Mouse (Mus musculus) intestine, embryonic 16.5 days (tissue): Measurements from ENCODE around the gene Adam12. TPM values are rescaled to one million over a fixed set of nuclear protein-coding genes. Genes with fewer than 3 reads are reported as not detected.

Source experiments
- ATAC-seq: fragments of 200-750 bp; cut with Nextera tagmentation; 2 replicates; pipeline ENCODE4 v1.8.0; 2017; ENCODE audit warnings: moderate TSS enrichment, moderate library complexity
- H3K27ac ChIP-seq: fragments of 300-500 bp; sonication (generic); 2 replicates; pipeline ENCODE4 v1.5.1; 2014; ENCODE audit warnings: mild to moderate bottlenecking, low read length
- H3K27me3 ChIP-seq: fragments of 300-500 bp; sonication (generic); replicated peaks from 2 replicates; pipeline ENCODE4 v1.6.1; 2014; ENCODE audit warnings: low read length, control low read depth, mixed read lengths; ENCODE audit not compliant: control insufficient read depth, insufficient read depth
- H3K36me3 ChIP-seq: fragments of 300-500 bp; sonication (generic); 2 replicates; pipeline ENCODE4 v1.6.1; 2014; ENCODE audit warnings: low read length, control low read depth; ENCODE audit not compliant: control insufficient read depth, insufficient read depth
- H3K4me1 ChIP-seq: fragments of 300-500 bp; sonication (generic); 2 replicates; pipeline ENCODE4 v1.6.1; 2014; ENCODE audit warnings: low read length, control low read depth, mixed read lengths; ENCODE audit not compliant: control insufficient read depth, insufficient read depth
- H3K4me2 ChIP-seq: fragments of 300-500 bp; sonication (generic); 2 replicates; pipeline ENCODE4 v1.6.1; 2014; ENCODE audit warnings: low read depth, low read length, control low read depth
- H3K4me3 ChIP-seq: fragments of 300-500 bp; sonication (generic); 2 replicates; pipeline ENCODE4 v1.5.1; 2014; ENCODE audit warnings: mild to moderate bottlenecking, low read length
- H3K9ac ChIP-seq: fragments of 300-500 bp; sonication (generic); 2 replicates; pipeline ENCODE4 v1.6.1; 2014; ENCODE audit warnings: low read depth, low read length
- H3K9me3 ChIP-seq: fragments of 300-500 bp; sonication (generic); 2 replicates; pipeline ENCODE4 v1.6.1; 2016; ENCODE audit warnings: low read length, control low read depth; ENCODE audit not compliant: control insufficient read depth
- WGBS: fragments of 180-500 bp; shearing (Covaris S2); extraction: QIAGEN DNeasy Blood & Tissue Kit; methylation state at CpG from one replicate; pipeline ENCODE4 v1.1.7; 2014; 5-methylcytosine and 5-hydroxymethylcytosine counted together
- polyA plus RNA-seq: library from polyadenylated mRNA; unstranded; fragments of >200 nt; fragmentation: Nextera tagmentation; extraction: Ambion mirVana; gene quantifications from 2 replicates; pipeline ENCODE4 v1.2.1, GENCODE M21; 2015

Adam12 gene
- polyA plus RNA-seq, 1 experiment from 2014 or later = 3.0 TPM

GRCm38 (mm10) chr7:134081307-134082072 is 150.5 kb downstream of the Adam12 start:
- H3K27me3 ChIP-seq = no peaks in the 10 kb centered on the region

GRCm38 (mm10) chr7:134079980-134080725 is 151.8 kb downstream of the Adam12 start:
- no peak overlapping the region for H3K27ac ChIP-seq
- no peak for ATAC-seq
- H3K4me1 ChIP-seq = 0 out of 2 replicates have a peak, but pooled peaks cover 2% of the 10 kb centered on the region
- no peaks in the 10 kb centered on the region for H3K27me3 ChIP-seq
- 75% methylated on average over 17 of the region's 17 CpGs for WGBS
- no peak overlapping the region for H3K4me3 ChIP-seq
- no peak overlapping the region for H3K4me2 ChIP-seq
- no peak overlapping the region for H3K9ac ChIP-seq
- no peaks in the 10 kb centered on the region for H3K36me3 ChIP-seq
- H3K9me3 ChIP-seq = no peaks in the 10 kb centered on the region

More at GRCm38 (mm10) chr7:134081307-134082072, 150.5 kb downstream of the Adam12 start:
- Histone ChIP-seq H3K9me3 (no peaks in the 10 kb centered on the region), H3K4me3 (no peak overlapping the region), H3K4me2 (no peak overlapping the region), H3K9ac (no peak overlapping the region), H3K27ac (no peak overlapping the region), H3K4me1 (0 out of 2 replicates have a peak, but pooled peaks cover 2% of the 10 kb centered on the region), H3K36me3 (no peaks in the 10 kb centered on the region)
- no peak for ATAC-seq
- WGBS = 67% methylated on average over 8 of the region's 8 CpGs

GRCm38 (mm10) chr7:134077684-134078083 is 154.3 kb downstream of the Adam12 start:
- H3K27ac ChIP-seq = no peak overlapping the region
- WGBS = 88% methylated on average over 4 of the region's 4 CpGs
- H3K4me1 ChIP-seq = 0 out of 2 replicates have a peak, but pooled peaks cover 2% of the 10 kb centered on the region
- H3K9me3 ChIP-seq = no peaks in the 10 kb centered on the region
- no peaks in the 10 kb centered on the region for H3K27me3 ChIP-seq
- no peak overlapping the region for H3K4me2 ChIP-seq
- H3K9ac ChIP-seq = no peak overlapping the region
- no peaks in the 10 kb centered on the region for H3K36me3 ChIP-seq
- no peak for ATAC-seq
- H3K4me3 ChIP-seq = no peak overlapping the region

- Histone ChIP-seq H3K9ac (no peak overlapping the region), H3K4me2 (no peak overlapping the region), H3K4me3 (no peak overlapping the region), H3K27me3 (no peaks in the 10 kb centered on the region), H3K4me1 (no peaks in the 10 kb centered on the region; the same call in 1 of the 2 replicates), H3K36me3 (no peaks in the 10 kb centered on the region), H3K9me3 (no peaks in the 10 kb centered on the region), H3K27ac (no peak overlapping the region)
- WGBS = 78% methylated on average over 5 of the region's 5 CpGs
- ATAC-seq = no peak
Observed at GRCm38 (mm10) chr7:134073011-134073410, 158.9 kb downstream of the Adam12 start.

GRCm38 (mm10) chr7:134071153-134071885 is 160.6 kb downstream of the Adam12 start:
- no peak overlapping the region for H3K9ac ChIP-seq
- no peaks in the 10 kb centered on the region; the same call in 1 of the 2 replicates for H3K4me1 ChIP-seq
- 53% methylated on average over 11 of the region's 11 CpGs for WGBS
- H3K36me3 ChIP-seq = no peaks in the 10 kb centered on the region
- ATAC-seq = no peak
- H3K4me3 ChIP-seq = no peak overlapping the region
- H3K9me3 ChIP-seq = no peaks in the 10 kb centered on the region
- no peak overlapping the region; the same call in 1 of the 2 replicates for H3K27ac ChIP-seq
- no peak overlapping the region for H3K4me2 ChIP-seq
- no peaks in the 10 kb centered on the region for H3K27me3 ChIP-seq

- ATAC-seq = no peak
- no peak overlapping the region for H3K27ac ChIP-seq
- H3K9me3 ChIP-seq = no peaks in the 10 kb centered on the region
- 64% methylated on average over 4 of the region's 4 CpGs for WGBS
- H3K4me2 ChIP-seq = no peak overlapping the region
- H3K9ac ChIP-seq = no peak overlapping the region
- H3K4me3 ChIP-seq = no peak overlapping the region
- no peaks in the 10 kb centered on the region for H3K36me3 ChIP-seq
- no peaks in the 10 kb centered on the region for H3K27me3 ChIP-seq
- H3K4me1 ChIP-seq = no peaks in the 10 kb centered on the region
Observed at GRCm38 (mm10) chr7:134062629-134063028, 169.3 kb downstream of the Adam12 start.

GRCm38 (mm10) chr7:134052486-134052885 is 179.5 kb downstream of the Adam12 start:
- Histone ChIP-seq H3K4me3 (no peak overlapping the region), H3K4me2 (no peak overlapping the region), H3K27ac (no peak overlapping the region), H3K36me3 (no peaks in the 10 kb centered on the region), H3K9me3 (no peaks in the 10 kb centered on the region), H3K9ac (no peak overlapping the region), H3K4me1 (0 out of 2 replicates have a peak, but pooled peaks cover 2% of the 10 kb centered on the region), H3K27me3 (no peaks in the 10 kb centered on the region)
- 21% methylated on average over 2 of the region's 2 CpGs for WGBS
- peak; percentile 71 for ATAC-seq

- H3K27me3 ChIP-seq = no peaks in the 10 kb centered on the region
- no peaks in the 10 kb centered on the region for H3K9me3 ChIP-seq
- H3K4me2 ChIP-seq = no peak overlapping the region
- no peak overlapping the region for H3K9ac ChIP-seq
- H3K36me3 ChIP-seq = no peaks in the 10 kb centered on the region
- no peak for ATAC-seq
- no peak overlapping the region for H3K27ac ChIP-seq
- 0 out of 2 replicates have a peak, but pooled peaks cover 2% of the 10 kb centered on the region for H3K4me1 ChIP-seq
- H3K4me3 ChIP-seq = no peak overlapping the region
- WGBS = 57% methylated on average over 1 of the region's 1 CpGs
Observed at GRCm38 (mm10) chr7:134050371-134050770, 181.6 kb downstream of the Adam12 start.

GRCm38 (mm10) chr7:134046376-134046775 is 185.6 kb downstream of the Adam12 start:
- no peak overlapping the region for H3K4me3 ChIP-seq
- H3K9me3 ChIP-seq = no peaks in the 10 kb centered on the region
- H3K4me1 ChIP-seq = no peaks in the 10 kb centered on the region
- H3K27ac ChIP-seq = no peak overlapping the region
- no peaks in the 10 kb centered on the region for H3K27me3 ChIP-seq
- H3K36me3 ChIP-seq = no peaks in the 10 kb centered on the region
- no peak overlapping the region for H3K9ac ChIP-seq
- H3K4me2 ChIP-seq = no peak overlapping the region
- no peak for ATAC-seq
- 80% methylated on average over 3 of the region's 3 CpGs for WGBS
